Mouse (Mus musculus) megakaryocyte-erythroid progenitor cell, adult 5-6 weeks (primary cell): ENCODE measurements around the gene Hmgcl. TPM values are rescaled to one million over a fixed set of nuclear protein-coding genes. Genes with fewer than 3 reads are reported as not detected.
A peak's percentile ranks its signal among the peaks of the same experiment; 100 is the strongest.
"Not testable (repeated sequence)": the region's sequence is repeated elsewhere in the genome, so short reads cannot be mapped to it uniquely, and the experiment has no call there.

ENCODE experiments used
- ATAC-seq: replicated peaks from 2 replicates; pipeline ENCODE4 v1.8.0; 2016; ENCODE audit warnings: mild to moderate bottlenecking, inconsistent platforms; ENCODE audit not compliant: severe bottlenecking, poor library complexity, low FRiP score, low TSS enrichment
- total RNA-seq, 2 experiments: library from RNA; stranded (forward) in 1 of 2; stranded (reverse) in 1 of 2; fragments of 200-1000, 215-1000 nt in 1 of 2; fragments of >200 nt in 1 of 2; fragmentation: Nextera tagmentation in 1 of 2; gene quantifications; 2 replicates each; pipeline ENCODE4 v1.2.3; 2014 to 2017

Gene Hmgcl
- total RNA-seq, 2 experiments from 2014 or later: 65.4 to 69.7 TPM

DNA sequence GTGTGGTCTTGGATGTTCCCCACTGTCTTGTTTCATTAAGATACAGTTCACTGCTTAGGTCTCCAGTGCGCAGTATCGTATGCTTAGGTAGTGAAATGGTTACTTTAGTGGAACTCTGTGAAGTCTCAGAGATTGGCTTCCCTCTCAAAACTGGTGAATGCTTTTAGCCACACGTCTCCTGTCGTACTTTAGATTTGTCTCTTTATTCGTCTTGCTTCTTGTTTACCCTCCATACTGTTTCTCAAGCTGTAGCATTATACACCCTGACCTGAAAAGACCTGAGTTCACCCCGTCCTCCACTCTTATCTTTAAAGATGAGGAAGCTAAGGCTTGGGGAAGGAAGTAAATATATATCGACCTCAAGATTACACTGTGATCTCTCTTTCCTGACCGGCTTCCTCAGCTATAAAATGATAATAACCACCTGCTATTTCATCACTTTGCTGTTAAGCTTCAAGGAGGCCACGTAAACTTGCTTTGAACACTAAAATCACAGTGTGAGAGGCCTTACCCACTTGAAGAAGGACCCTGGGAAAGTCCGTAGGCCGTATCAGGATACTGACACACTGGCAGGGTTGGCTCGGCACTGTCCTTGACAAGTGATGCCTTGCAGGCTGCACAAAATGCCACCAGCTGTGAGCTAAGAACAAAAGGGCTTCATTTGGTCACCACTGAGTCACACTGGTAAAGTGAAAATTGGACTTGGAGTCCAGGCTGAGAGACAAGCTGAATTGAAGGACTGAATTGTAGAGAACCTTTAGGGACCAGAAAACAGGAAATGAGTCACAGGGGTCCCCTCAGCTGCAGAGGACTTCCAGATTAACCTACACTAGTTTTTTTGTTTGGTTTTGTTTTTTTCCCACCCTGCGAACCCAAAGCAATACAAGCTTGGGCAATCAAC lies 26.9 kb downstream of the Hmgcl start:
- ATAC-seq: no peak; the same call in 1 of the 2 replicates

DNA sequence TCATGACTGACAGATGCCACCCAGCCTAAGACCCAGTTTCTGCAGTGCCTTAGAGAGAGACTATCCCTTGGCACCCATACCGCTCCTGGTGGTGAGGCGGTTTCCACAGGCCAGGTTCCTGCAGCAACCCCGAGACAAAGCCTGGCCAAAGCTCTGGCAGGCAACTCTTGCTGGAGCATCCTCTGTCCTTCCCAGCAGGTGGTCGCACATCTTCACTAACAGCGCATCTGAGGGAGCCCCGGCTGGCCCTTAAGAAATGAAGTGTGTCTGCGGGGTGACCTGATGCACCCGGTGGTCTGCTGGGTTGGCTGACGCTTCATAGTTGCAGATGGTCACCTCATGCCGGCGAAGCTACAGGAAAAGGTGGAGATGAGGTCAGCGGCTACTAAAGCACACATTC lies 29.9 kb downstream of the Hmgcl start:
- no peak for ATAC-seq

DNA sequence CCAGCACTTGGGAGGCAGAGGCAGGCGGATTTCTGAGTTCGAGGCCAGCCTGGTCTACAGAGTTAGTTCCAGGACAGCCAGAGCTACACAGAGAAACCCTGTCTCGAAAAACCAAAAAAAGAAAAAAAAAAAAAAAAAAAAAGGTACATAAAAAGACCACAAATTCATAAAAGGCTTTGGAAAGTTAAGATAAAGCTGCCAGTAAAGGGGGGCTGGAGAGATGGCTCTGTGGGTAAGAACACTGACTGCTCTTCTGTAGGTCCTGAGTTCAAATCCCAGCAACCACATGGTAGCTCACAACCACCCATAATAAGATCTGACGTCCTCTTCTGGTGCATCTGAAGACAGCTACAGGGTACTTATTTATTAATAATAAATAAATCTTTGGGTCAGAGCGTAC lies 34.0 kb downstream of the Hmgcl start:
- ATAC-seq: not testable (repeated sequence)

DNA sequence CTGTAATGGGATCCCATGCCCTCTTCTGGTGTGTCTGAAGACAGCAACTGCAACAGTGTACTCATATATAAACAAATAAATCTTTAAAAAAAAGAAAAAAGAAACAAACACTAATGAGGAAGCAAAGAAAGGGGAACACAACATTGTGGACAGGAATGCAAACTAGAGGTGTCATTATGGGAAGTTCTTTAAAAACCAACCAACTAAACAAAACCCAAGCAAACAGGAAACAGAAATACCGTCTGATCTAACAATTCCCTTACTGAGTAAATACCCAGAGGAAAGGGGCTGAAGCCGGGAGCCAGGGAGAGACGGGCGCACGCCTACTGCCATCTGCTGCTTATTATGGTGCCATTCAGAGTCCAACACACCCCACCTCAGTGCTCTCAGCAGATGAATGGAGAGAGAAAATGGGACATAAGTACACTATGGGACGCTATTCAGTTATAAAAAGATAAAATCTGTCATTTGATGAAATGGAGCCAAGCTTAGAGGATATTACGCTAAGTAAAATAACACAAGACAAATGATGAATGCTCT lies 35.3 kb downstream of the Hmgcl start:
- no peak for ATAC-seq

DNA sequence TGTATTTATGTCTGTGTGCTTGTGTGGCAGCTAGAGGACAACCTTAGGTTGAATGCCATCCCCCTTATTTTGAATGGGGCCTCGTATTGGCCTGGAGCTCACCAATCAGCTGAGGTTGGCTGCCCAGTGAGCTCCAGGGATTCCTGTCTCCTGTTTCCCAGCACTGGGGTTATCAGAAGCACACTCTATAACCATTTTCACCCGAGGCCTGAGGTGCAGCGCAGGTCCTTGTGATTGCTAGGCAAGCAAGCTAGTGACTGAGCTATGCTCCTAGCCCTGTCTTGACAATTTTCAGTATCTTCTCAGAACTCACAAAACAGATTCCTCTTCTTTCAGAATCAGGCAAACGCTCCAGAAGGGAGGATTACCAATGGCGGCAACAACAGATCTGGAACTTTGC lies 38.3 kb downstream of the Hmgcl start:
- ATAC-seq: no peak

DNA sequence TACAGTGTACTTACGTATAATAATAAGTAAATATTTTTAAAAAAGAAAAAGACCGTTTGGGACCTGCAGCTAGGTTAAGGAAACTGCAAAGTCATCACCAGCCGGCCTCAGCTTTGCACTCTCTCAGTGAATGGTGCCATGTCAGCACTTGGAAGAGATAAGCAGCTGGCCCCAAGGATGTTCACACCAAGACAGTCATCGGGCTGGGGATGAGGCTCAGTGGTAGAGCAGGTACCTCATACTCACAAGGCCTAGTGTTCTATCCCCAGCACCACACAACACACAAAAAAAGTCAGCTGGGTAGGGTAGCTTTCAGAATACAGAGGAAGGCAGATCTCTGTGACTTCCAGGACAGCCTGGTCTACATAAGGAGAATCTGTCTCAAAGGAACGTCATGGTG lies 38.9 kb downstream of the Hmgcl start:
- peak; percentile 77 for ATAC-seq

DNA sequence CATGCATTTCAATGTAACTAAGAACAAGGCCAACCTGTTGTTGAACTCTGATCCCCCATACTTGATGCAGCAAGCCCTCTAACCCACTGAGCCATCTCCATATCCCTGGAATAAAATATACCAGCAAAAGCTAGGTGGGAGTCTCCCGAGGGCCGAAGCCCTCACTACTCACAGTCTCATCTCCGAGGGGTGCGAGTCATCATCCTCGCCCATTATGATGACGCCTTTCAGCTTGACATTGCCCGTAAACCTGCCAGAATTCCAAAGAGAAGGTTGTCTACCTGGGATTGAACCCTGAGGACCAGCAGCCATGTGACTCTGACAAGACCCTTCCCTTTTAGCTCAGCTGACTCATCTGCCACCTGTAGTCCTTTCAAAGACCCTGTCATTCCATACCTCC lies 39.5 kb downstream of the Hmgcl start:
- no peak for ATAC-seq

DNA sequence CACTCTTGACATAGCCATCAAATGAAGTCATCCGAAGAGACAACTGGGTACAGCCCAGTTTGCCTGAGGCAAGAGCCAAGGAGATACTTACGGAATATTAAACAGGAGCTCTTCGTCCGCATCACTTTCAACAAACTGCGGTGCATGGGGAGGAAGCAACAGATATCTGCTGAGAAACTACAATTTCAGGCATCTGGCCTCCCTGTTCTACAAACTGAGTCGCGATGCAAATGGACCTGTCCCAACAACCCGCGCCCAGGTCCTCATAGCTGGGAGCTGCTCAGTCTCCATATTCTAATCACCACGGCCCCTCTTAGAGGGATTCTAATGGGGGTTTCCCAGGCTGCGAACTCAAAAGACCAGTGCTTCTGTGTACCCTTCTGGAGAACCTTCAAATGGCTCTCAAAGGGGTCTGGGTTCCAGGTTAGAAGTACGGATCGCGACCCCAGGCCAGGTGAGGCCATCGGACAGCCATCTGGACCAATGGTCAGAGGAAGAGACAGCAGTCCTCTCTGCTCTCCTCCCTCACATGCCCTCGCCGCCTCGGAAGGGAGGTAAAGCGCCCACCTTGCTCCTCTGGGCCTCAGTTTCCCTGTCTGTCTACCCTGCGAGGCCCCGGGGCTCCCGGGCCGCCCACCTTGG lies 40.2 kb downstream of the Hmgcl start:
- peak; percentile 23 for ATAC-seq

DNA sequence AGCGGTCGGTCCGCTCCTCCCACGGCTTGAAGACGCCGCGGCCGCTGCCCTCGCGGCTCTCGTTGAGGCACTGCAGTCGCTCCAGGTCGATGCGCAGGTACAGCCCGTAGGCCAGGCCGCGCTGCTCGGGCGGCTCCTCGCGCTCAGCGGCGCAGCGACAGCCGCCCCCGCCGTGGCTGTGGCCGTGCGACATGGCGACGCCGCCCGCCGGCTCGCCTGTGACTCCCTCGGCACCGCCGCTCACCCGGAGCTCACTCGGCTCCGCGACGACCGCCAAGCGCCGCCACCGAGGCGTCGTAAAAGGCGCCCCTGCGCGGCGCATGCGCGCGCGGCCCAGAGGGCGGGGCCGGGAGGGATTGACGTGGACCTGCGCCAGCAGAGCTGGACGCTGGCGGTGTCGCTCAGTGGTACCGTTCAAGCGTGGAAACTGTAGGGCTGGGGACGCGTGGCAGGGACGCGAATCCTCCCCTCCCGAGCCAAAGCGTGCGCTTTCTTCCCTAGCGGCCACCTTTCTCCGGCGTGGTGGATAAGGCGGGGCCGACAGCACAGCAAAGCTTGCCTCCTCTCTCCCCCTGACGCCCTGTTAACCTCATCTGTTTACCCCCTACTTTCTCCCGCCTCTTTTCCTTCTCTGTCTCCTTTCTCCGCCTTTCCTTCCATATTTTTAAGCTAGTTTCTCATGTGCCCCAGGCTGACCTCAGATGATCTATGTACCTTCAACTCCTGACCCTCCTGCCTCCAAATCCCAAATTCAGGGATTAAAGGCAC lies 40.9 kb downstream of the Hmgcl start, which contains the start of gene Pithd1:
Pithd1 (minus strand) TSS at position 322 of the 768 bp plus-strand sequence.
- peak; percentile 64 for ATAC-seq

DNA sequence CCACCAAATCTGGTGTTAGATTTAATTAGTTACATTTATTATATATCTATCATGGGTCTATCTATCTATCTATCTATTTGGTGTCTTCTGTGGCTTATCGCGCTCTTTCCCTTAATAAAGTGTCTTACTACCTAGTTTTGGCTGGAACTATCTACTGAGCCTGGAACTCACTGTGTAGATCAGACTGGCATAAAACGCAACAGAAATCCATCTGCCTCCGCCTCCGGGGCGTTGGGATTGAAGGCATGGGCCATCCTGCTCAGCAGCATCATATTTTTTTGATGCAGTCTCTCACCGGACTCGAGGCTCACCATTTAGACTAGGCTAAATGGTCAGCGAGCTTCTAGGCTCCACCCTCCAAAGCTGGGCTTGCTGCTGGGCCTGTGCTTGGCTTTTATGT lies 41.5 kb downstream of the Hmgcl start:
- no peak for ATAC-seq

DNA sequence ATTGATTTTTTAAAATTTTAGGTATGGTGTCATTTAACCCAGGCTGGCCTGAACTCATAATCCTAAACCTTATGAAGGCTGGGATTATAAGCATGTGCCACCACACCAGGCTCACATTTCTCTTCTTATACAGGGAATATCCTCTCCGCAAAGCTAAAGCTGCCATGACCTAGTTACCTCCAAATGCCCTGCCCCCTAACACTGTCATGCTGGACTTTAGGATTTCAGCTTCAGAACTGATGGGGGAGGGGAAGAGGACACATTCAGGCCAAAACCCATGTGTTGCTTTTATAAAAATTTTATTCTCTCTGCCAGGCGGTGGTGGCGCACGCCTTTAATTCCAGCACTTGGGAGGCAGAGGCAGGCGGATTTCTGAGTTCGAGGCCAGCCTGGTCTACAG lies 47.7 kb downstream of the Hmgcl start:
- no peak for ATAC-seq

DNA sequence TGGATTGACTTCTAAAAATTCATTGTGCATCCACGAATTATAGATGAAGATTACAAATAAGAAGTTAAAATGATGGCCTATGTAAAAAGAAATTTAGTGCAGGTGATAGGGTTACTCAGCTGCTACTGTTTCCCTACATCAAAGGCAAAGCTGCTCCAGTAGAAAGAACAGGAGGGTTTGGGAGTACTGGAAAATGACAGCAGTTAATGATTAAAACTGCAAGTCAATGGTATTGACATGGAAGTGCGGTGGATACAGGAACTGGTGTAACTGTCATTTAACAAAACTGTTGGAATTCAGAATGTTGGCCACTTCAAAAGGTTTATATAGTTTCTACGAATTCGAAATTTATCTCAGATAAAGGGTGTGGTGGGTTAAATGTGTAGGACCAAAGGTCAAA lies 48.9 kb downstream of the Hmgcl start:
- ATAC-seq: no peak

DNA sequence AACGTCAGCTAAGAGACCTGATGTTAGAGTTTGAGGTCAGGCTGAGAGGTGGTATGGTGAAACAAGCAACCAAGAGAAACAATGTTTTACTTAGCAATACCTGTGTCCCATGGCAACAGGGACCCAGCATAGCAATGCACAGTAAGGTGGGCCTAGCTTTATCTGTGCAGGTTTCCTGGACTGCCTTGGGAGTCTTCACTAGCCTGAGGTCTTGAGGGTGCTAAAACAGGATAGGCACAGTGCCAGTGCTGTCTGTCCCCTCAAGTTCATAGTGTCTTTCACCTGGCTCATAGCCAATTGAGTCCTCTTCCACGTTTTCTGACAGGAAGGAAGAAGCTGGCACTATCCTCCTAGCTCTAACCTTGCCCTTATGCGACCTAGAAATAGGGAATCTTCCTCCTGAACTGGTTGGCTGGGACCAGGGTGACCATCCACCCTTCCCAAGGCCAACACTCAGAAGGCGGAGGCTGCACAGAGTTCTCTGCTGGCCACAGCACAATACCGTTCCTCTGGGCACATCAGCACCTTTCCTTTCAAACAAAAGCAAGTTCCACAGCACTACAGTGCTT lies 57.9 kb downstream of the Hmgcl start:
- ATAC-seq: peak; percentile 74; the same call in 1 of the 2 replicates

DNA sequence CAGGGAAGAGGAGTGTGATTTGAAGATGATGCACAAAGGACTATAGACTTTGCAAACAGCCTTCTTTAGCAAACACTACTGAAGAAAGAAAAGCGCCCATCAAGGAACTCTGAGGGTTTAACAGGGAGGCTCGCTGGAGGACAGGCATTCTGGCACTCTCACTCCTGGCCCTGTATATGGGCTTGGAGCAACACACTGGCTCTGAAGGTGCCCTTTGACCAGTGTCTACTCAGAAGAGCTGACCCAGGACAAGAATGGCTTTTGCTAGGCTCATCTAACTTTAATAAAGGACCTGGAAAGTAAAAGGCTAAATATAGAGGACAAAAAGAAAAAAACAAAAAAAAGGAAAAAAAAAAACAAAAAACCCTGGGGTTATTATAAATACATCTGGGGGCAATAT lies 58.7 kb downstream of the Hmgcl start:
- no peak for ATAC-seq

DNA sequence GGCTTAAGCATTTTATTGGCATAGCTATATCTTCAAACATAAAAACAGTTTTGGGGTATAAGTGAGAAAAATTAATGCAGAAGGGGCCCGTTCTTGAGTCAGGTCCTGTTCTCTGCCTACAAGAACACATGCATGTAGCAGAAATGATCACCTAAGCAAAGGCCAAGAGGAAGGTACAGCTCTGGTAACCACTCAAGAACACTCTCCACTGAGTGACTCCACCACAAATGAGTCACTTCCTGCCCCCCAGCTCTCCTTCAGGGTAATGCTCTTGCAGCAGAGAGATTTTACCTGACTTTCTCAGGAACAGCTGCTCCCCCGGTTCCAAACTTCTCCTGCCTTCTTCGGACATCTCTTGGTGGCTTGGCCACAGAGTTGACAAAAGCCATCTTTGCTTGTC lies 60.6 kb downstream of the Hmgcl start:
- no peak for ATAC-seq

DNA sequence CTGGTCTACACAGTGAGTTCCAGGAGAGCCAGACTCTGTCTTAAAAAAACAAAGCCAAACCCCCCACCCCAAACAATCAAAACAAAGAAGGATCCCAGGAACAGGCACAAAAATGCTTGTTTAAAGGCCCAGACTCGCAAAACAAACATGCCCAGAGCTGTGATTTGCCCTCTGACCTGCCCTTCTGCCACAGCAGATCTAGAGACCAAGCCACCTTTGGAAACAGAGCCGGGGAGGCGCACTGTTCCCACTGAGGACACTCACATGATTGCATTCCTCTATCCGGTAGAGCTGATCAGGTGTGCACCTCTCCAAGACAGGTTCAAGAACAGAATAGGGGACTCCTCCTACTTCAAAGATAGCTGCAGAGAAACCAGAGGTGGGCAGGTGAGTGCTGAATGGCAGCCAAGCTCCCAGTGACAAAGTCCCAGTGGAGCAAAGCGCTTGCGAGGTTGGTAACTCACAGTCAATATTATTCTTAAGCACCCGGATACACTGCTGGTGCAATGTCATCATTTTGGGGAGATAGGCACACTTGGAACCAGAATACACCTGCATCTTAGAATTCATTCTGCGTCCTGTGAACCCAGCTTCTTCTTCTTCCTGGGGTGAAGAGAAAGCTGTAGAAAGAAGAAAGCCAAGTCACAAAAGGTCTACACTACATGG lies 62.7 kb downstream of the Hmgcl start:
- ATAC-seq: no peak

DNA sequence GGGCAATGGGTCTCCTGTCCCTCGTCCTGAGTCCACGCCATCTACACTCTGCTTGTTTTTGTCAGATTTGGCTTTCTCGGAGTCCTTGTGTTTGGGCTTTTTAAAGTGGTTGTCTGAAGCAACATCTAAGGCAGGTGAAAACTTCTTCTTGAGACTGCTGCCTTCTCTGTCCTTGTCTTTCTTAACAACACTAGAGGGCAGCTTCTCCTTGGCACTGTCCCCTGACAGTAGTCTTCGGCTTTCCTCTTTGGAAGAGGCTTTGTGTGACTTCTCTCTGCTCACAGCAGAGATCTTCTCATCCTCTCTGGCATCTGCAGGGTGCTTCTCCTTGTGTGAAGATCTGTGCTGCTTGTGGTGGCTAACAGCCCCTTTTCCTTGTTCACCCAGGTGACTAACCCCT lies 64.3 kb downstream of the Hmgcl start:
- no peak for ATAC-seq
